Mouse (Mus musculus) liver, adult 10 weeks (tissue): ENCODE measurements around the gene Fam129b. TPM values are rescaled to one million over a fixed set of nuclear protein-coding genes. Genes with fewer than 3 reads are reported as not detected.

Experiments
- polyA plus RNA-seq: library from polyadenylated mRNA; stranded (reverse); fragments of 350-450 nt; fragmentation: Illumina TruSeq; extraction: RNeasy Lipid Tissue Mini Kit (QIAGEN cat#74804); gene quantifications from one replicate; pipeline ENCODE4 v1.2.3, GENCODE M21; 2014; ENCODE audit warnings: low read depth, low replicate concordance

Gene Fam129b
- 0.42 TPM for polyA plus RNA-seq

GRCm38 (mm10) chr2:32875675-32876489 is at the start of gene Fam129b:
TSS of gene Fam129b (plus strand) at chr2:32876114.

GRCm38 (mm10) chr2:32846805-32847467 is 29.0 kb upstream of the Fam129b start, which contains the start of gene Stxbp1:
TSS of gene Stxbp1 (minus strand) at chr2:32847245.

GRCm38 (mm10) chr2:32961192-32961995 is 85.5 kb downstream of the Fam129b start, which contains the start of the genes Rpl12 and Lrsam1:
TSS of gene Rpl12 (plus strand) at chr2:32961559.
TSS of gene Lrsam1 (minus strand) at chr2:32961614.

Other genes with a start within 250 kb of the Fam129b start
- gene Eng, start 229.5 kb upstream of the Fam129b start, polyA plus RNA-seq = 2.6 TPM
- 20.6 TPM for gene Fpgs, start 172.0 kb upstream of the Fam129b start, polyA plus RNA-seq
- gene Cdk9, start 163.0 kb upstream of the Fam129b start, polyA plus RNA-seq = 18.5 TPM
- 0.11 TPM for gene Sh2d3c, start 155.1 kb upstream of the Fam129b start, polyA plus RNA-seq
- gene 6330409D20Rik, start 135.1 kb upstream of the Fam129b start, polyA plus RNA-seq = not detected
- gene Tor2a, start 118.9 kb upstream of the Fam129b start, polyA plus RNA-seq = 2.4 TPM
- gene Ttc16, start 100.5 kb upstream of the Fam129b start, polyA plus RNA-seq = not detected
- gene Ptrh1, start 100.3 kb upstream of the Fam129b start, polyA plus RNA-seq = not detected
- gene Cfap157, start 91.7 kb upstream of the Fam129b start, polyA plus RNA-seq = not detected
- 0.74 TPM for gene Stxbp1, start 28.9 kb upstream of the Fam129b start, polyA plus RNA-seq
- 122 TPM for gene Rpl12, start 85.4 kb downstream of the Fam129b start, polyA plus RNA-seq
- 2.0 TPM for gene Lrsam1, start 85.5 kb downstream of the Fam129b start, polyA plus RNA-seq
- 0.64 TPM for gene Slc2a8, start 106.0 kb downstream of the Fam129b start, polyA plus RNA-seq